Mouse (Mus musculus) liver, adult 2 months (tissue): Measurements from ENCODE around the gene 4930402F06Rik. TPM values are rescaled to one million over a fixed set of nuclear protein-coding genes. Genes with fewer than 3 reads are reported as not detected.

Experiments used
- DNase-seq: peaks from one replicate; pipeline ENCODE4 v3.0.0-alpha.2; 2011; ENCODE audit warnings: low read depth, low spot score; ENCODE audit errors: extremely low read depth
- H3K27ac ChIP-seq: fragments of 200-500 bp; replicated peaks from 2 replicates; pipeline ENCODE4 v1.5.1; 2012; ENCODE audit warnings: low read depth, mild to moderate bottlenecking, control low read depth, inconsistent platforms, low read length; ENCODE audit not compliant: insufficient read depth
- H3K27me3 ChIP-seq: fragments of 200-500 bp; 2 replicates; pipeline ENCODE4 v1.6.1; 2012; ENCODE audit warnings: mild to moderate bottlenecking, moderate library complexity, low read length, inconsistent platforms; ENCODE audit not compliant: control insufficient read depth, insufficient read depth
- H3K36me3 ChIP-seq: fragments of 200-500 bp; 2 replicates; pipeline ENCODE4 v1.6.1; 2012; ENCODE audit warnings: low read length, inconsistent platforms; ENCODE audit not compliant: control insufficient read depth, insufficient read depth
- H3K4me1 ChIP-seq: fragments of 200-500 bp; 2 replicates; pipeline ENCODE4 v1.6.1; 2011; ENCODE audit warnings: low read length; ENCODE audit not compliant: control insufficient read depth, insufficient read depth
- H3K4me3 ChIP-seq: fragments of 200-500 bp; 2 replicates; pipeline ENCODE4 v1.5.1; 2011; ENCODE audit warnings: low read depth, mild to moderate bottlenecking, control low read depth, low read length, moderate library complexity; ENCODE audit not compliant: insufficient read depth
- H3K79me2 ChIP-seq: fragments of 200-500 bp; 2 replicates; pipeline ENCODE4 v1.6.1; 2012; ENCODE audit warnings: inconsistent platforms, mild to moderate bottlenecking, low read length, moderate library complexity; ENCODE audit not compliant: control insufficient read depth, insufficient read depth
- H3K9ac ChIP-seq: fragments of 200-500 bp; 2 replicates; pipeline ENCODE4 v1.6.1; 2012; ENCODE audit warnings: low read depth, mild to moderate bottlenecking, control low read depth, inconsistent platforms, low read length
- CTCF ChIP-seq: fragments of 200-500 bp; IDR thresholded peaks from 2 replicates; pipeline ENCODE4 v1.5.1; 2011; ENCODE audit warnings: low read depth, low read length, control low read depth
- POLR2A ChIP-seq: fragments of 200-500 bp; IDR thresholded peaks from 2 replicates; pipeline ENCODE4 v1.6.1; 2011; ENCODE audit warnings: low read length, control low read depth; ENCODE audit not compliant: insufficient read depth; ENCODE audit errors: extremely low read depth
- WGBS: fragments of 180-500 bp; shearing (Covaris S2); methylation state at CpG from one replicate; pipeline ENCODE4 v1.1.7; 2018; 5-methylcytosine and 5-hydroxymethylcytosine counted together
- polyA plus RNA-seq: library from polyadenylated mRNA; depleted of rRNA; stranded (reverse); fragments of >200 nt; gene quantifications from 2 replicates; pipeline ENCODE4 v1.2.3, GENCODE M21; 2012; rRNA removed
- total RNA-seq: library from RNA; depleted of rRNA; stranded (reverse); fragments of >200 nt; gene quantifications from 2 replicates; pipeline ENCODE4 v1.2.3, GENCODE M21; 2014; rRNA removed

Gene 4930402F06Rik
- total RNA-seq (not detected in 2 replicates), polyA plus RNA-seq (not detected in 2 replicates)

DNA sequence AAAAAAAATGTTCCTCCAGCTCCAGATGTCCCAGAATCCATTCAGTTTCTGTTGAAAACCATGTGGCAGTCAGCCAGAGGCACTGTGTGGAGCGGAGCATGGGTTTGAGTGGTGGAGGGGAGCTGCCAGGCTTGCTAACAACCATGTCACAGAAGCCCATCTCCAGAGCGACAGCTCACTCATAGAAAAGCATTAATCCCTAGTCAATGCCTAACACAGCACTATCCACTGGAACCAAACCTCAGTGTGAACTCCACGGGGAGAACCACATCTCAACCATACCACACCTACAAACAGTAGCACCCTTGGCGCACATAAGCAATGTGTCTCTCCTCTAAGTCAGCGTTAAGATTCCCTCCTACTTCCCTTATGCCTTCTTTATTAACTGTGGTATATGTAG, at the start of gene 4930402F06Rik:
Gene 4930402F06Rik (minus strand): TSS at position 80 of the 400 bp plus-strand sequence.
- H3K9ac ChIP-seq, result no peak within 1 kb of the TSS
- no peak for DNase-seq
- WGBS, result 72% methylated on average over 5 of the region's 5 CpGs
- H3K36me3 ChIP-seq, result no peaks in the 10 kb centered on the region; the same call in 1 of the 2 replicates
- H3K27ac ChIP-seq, result no peak within 1 kb of the TSS
- TF ChIP-seq CTCF (no peak), POLR2A (no peak)
- no peaks in the 10 kb centered on the region for H3K4me1 ChIP-seq
- H3K79me2 ChIP-seq, result no peaks in the 10 kb centered on the region
- H3K27me3 ChIP-seq, result no peaks in the 10 kb centered on the region
- H3K4me3 ChIP-seq, result no peak within 1 kb of the TSS

DNA sequence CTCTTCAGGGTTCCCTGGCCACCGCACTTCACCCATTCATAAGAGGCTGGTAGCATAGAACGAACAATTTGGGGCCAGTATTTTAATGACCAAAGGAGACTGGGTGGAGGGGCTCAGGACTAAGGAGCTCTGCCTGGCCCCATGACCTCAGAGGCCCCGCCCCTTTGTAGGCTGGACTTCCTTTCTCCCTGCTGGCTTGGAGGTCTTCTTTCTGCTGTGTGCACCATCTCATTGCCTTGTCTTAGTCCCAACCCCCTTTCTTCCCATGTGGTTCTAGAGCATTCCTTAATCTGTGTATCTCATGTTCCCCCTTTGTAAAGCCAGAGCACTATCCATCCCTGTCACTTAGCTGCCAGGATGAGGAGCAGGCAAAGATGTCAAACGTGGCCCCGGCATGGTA, 49.3 kb upstream of the 4930402F06Rik start:
- peaks cover 8% of the 10 kb centered on the region for H3K4me1 ChIP-seq
- WGBS, result 73% methylated on average over 5 of the region's 5 CpGs
- no peaks in the 10 kb centered on the region for H3K27me3 ChIP-seq
- DNase-seq, result no peak
- peak overlapping the region; percentile 26 for H3K27ac ChIP-seq
- H3K4me3 ChIP-seq, result no peak overlapping the region
- no peaks in the 10 kb centered on the region for H3K36me3 ChIP-seq
- TF ChIP-seq CTCF, result no peak
- H3K9ac ChIP-seq, result no peak overlapping the region
- 0 out of 2 replicates have a peak, but pooled peaks cover 2% of the 10 kb centered on the region for H3K79me2 ChIP-seq

DNA sequence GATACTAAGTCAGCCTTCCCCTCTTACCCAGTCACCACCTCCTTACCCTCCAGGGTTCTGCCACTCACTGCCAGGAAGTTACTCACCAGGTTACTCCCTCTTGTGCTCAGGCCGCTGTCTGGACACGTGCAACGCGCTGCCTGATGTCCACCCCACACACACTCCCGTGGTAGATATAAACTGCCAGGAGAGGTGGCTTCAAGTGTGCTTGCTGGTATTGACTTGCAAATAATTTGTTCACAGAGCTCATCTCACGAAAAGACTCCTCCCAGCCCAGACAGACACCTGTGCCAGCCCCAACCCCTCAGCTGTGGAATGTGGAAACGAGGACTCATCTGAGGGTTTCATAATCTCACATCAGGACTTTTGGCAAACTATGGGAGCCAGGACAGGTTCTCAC, 48.6 kb upstream of the 4930402F06Rik start:
- no peak for DNase-seq
- 0 out of 2 replicates have a peak, but pooled peaks cover 3% of the 10 kb centered on the region for H3K79me2 ChIP-seq

DNA sequence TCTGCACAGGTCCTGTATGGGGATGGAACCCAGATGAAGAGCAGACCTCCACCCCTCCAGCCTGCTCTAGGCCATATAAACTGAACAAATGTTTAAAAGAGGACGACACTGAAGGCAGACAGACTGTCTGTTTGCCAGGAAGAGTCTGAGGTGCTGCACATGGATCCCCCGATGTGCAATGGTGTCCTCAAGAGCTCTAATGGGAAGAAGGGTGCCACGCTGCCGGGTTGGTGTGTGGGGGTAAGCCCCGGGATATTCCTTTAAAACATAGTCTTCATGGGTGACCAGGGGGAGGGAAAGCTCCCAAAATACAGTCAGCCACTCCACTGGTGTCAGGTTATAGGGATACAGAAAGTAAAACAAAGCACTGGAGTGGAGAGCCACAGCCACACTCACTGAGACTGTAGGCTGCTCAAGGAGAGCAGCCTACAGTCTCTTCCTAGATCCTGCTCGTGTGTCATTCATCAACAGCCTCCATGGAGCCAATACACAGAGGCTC, 47.8 kb upstream of the 4930402F06Rik start:
- TF ChIP-seq CTCF, result no peak
- no peak for TF ChIP-seq POLR2A
- no peaks in the 10 kb centered on the region for H3K36me3 ChIP-seq
- peaks cover 8% of the 10 kb centered on the region for H3K4me1 ChIP-seq
- no peak overlapping the region for H3K4me3 ChIP-seq
- H3K79me2 ChIP-seq, result 0 out of 2 replicates have a peak, but pooled peaks cover 3% of the 10 kb centered on the region
- H3K27me3 ChIP-seq, result no peaks in the 10 kb centered on the region
- H3K27ac ChIP-seq, result peak overlapping the region; percentile 44
- peak overlapping the region; percentile 16; the same call in 1 of the 2 replicates for H3K9ac ChIP-seq
- 69% methylated on average over 6 of the region's 6 CpGs for WGBS
- DNase-seq, result no peak

More for the DNA sequence above, 48.6 kb upstream of the 4930402F06Rik start:
- Histone ChIP-seq H3K4me3 (no peak overlapping the region), H3K4me1 (peaks cover 8% of the 10 kb centered on the region), H3K9ac (no peak overlapping the region), H3K27ac (no peak overlapping the region), H3K27me3 (no peaks in the 10 kb centered on the region), H3K36me3 (no peaks in the 10 kb centered on the region)
- no peak for TF ChIP-seq CTCF
- no peak for TF ChIP-seq POLR2A
- 76% methylated on average over 7 of the region's 7 CpGs for WGBS

DNA sequence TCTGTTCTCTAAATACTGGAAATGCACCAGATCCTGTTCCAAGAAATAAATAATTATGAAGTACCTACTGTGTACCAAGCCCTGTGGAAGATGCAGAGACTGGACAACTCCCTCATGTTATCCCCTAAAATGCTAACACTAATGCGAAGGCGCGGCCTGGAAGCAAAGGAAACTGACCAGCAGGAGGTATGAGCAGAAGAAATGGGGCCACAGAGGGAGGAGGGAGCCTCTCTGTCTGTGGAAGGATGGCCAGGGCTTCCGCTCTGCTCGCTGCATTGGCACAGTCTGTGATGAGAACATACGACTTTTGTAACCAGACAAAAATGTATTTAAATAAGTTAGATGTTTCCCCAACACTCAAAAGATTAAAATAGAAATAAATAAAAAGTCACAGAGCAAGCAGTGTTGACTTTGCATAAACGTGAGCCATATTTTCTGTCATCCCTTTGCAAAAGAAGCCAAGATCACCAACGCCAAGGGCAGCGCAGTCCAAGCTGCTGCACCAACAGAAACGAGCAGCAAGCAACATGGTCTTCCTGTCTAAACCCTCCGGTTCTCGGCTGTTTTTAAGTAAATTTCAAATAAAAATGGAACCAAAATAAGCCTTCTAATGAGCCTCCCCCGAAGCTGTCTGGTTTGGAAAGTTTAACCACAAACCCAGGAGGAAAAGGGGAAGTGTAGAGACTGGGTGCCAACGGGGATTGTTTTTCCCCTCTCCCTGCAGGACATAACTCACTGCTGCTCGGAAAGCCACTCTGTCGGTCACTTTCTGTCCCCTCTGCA, 47.2 kb upstream of the 4930402F06Rik start:
- TF ChIP-seq CTCF (no peak), POLR2A (no peak)

DNA sequence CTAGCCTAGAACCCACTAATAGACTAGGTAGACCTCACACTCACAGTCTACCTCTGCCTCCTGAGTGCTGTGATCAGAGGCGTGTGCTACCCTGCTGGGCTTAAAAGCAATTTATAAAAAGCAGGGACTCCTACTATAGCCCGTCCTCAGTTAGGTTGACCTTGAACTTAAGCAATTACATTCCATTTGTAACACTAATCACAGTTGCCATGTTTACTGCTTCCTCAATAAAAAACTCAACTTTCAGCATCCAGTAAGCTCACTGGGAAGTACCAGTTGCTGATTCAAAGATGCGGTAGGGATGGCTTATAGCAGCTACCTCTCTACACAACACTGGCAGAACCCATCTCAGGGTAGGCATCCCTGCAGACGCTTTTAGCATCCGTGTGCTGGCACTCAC, 46.4 kb upstream of the 4930402F06Rik start:
- peaks cover 8% of the 10 kb centered on the region for H3K4me1 ChIP-seq
- TF ChIP-seq CTCF (no peak), POLR2A (no peak)
- no peak overlapping the region for H3K4me3 ChIP-seq
- WGBS, result 48% methylated on average over 5 of the region's 5 CpGs
- H3K36me3 ChIP-seq, result no peaks in the 10 kb centered on the region
- H3K27me3 ChIP-seq, result no peaks in the 10 kb centered on the region
- no peak overlapping the region for H3K9ac ChIP-seq
- no peak overlapping the region for H3K27ac ChIP-seq
- H3K79me2 ChIP-seq, result 0 out of 2 replicates have a peak, but pooled peaks cover 3% of the 10 kb centered on the region
- DNase-seq, result no peak

More for the DNA sequence above, 47.2 kb upstream of the 4930402F06Rik start:
- no peak for DNase-seq
- 66% methylated on average over 16 of the region's 16 CpGs for WGBS
- H3K4me1 ChIP-seq, result peaks cover 8% of the 10 kb centered on the region
- H3K36me3 ChIP-seq, result no peaks in the 10 kb centered on the region
- H3K4me3 ChIP-seq, result no peak overlapping the region
- no peaks in the 10 kb centered on the region for H3K27me3 ChIP-seq
- peak overlapping the region; percentile 44 for H3K27ac ChIP-seq
- 0 out of 2 replicates have a peak overlapping the region, but pooled peaks have one; percentile 16 for H3K9ac ChIP-seq
- H3K79me2 ChIP-seq, result 0 out of 2 replicates have a peak, but pooled peaks cover 3% of the 10 kb centered on the region
